Mouse (Mus musculus) midbrain, embryonic 12.5 days (tissue): Measurements from ENCODE around the gene Rhof. TPM values are rescaled to one million over a fixed set of nuclear protein-coding genes. Genes with fewer than 3 reads are reported as not detected.

ENCODE experiments used
- ATAC-seq: fragments of 200-750 bp; cut with Nextera tagmentation; 2 replicates; pipeline ENCODE4 v1.8.0; 2017; ENCODE audit warnings: low read depth, moderate TSS enrichment, moderate library complexity; ENCODE audit not compliant: low FRiP score
- H3K27ac ChIP-seq: fragments of 300-500 bp; sonication (generic); replicated peaks from 2 replicates; pipeline ENCODE4 v1.5.1; 2016; ENCODE audit warnings: mild to moderate bottlenecking
- H3K27me3 ChIP-seq: fragments of 300-500 bp; sonication (generic); 2 replicates; pipeline ENCODE4 v1.6.1; 2016; ENCODE audit warnings: mild to moderate bottlenecking
- H3K36me3 ChIP-seq: fragments of 300-500 bp; sonication (generic); 2 replicates; pipeline ENCODE4 v1.6.1; 2016
- H3K4me1 ChIP-seq: fragments of 300-500 bp; sonication (generic); 2 replicates; pipeline ENCODE4 v1.6.1; 2016
- H3K4me2 ChIP-seq: fragments of 300-500 bp; sonication (generic); replicated peaks from 2 replicates; pipeline ENCODE4 v1.6.1; 2016; ENCODE audit warnings: mild to moderate bottlenecking, moderate library complexity
- H3K4me3 ChIP-seq: fragments of 300-500 bp; sonication (generic); 2 replicates; pipeline ENCODE4 v1.5.1; 2016; ENCODE audit warnings: mild to moderate bottlenecking
- H3K9ac ChIP-seq: fragments of 300-500 bp; sonication (generic); replicated peaks from 2 replicates; pipeline ENCODE4 v1.6.1; 2016; ENCODE audit warnings: mild to moderate bottlenecking, moderate library complexity
- H3K9me3 ChIP-seq: fragments of 300-500 bp; sonication (generic); 2 replicates; pipeline ENCODE4 v1.6.1; 2016; ENCODE audit warnings: mild to moderate bottlenecking
- WGBS: fragments of 180-500 bp; shearing (Covaris S2); methylation state at CpG from one replicate; pipeline ENCODE4 v1.1.7; 2016; 5-methylcytosine and 5-hydroxymethylcytosine counted together
- polyA plus RNA-seq: library from polyadenylated mRNA; unstranded; fragments of >200 nt; fragmentation: Nextera tagmentation; extraction: Ambion mirVana; gene quantifications from 2 replicates; pipeline ENCODE4 v1.2.1, GENCODE M21; 2016

Gene Rhof
- polyA plus RNA-seq, 1 experiment from 2014 or later: 2.4 TPM

DNA sequence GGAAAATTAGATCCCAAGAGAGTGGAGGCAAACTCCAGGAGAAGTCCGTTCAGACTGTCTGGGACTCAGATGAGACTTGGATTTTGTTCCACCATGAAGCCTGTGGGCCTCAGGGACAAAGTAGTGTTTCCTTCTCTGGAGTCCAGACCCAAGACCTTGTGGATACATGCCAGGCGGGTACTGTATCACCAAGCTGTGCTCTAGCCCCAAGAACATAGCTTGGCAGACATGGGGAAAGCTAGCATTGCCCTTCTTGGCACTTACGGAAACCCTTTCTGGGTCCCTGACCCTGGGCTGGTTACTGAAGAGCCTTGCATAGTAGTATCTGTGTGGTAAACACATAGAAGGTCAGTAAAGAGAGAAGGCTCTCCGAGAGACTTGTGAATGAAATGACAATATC lies 27.0 kb upstream of the Rhof start:
- Histone ChIP-seq H3K4me3 (no peak overlapping the region), H3K36me3 (peaks cover 88% of the 10 kb centered on the region), H3K9me3 (no peaks in the 10 kb centered on the region), H3K27me3 (no peaks in the 10 kb centered on the region), H3K9ac (no peak overlapping the region), H3K4me2 (no peak overlapping the region), H3K27ac (no peak overlapping the region), H3K4me1 (no peaks in the 10 kb centered on the region)
- 92% methylated on average over 4 of the region's 4 CpGs for WGBS
- no peak for ATAC-seq

DNA sequence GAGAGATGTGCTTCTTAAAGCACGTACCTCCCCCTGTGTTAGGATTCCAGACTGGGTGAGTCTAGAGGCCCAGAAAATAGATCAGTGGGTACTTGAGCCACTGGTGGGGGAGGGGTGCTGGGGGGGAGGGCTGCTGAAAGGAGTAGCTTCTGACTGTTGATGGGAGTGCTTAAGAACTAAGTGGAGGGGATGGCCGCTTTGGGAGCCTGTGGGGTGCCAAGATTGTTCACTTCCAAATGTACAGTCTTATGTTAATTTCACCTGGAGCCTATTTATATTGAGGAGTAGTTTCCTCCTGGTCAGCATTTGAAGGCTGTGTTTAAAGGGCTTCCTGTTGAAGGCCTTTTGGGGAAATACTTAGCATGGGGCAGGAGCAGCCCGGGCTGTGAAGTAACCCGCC lies 25.5 kb upstream of the Rhof start:
- no peak overlapping the region for H3K9ac ChIP-seq
- H3K9me3 ChIP-seq: no peaks in the 10 kb centered on the region
- no peaks in the 10 kb centered on the region for H3K4me1 ChIP-seq
- no peak overlapping the region for H3K4me3 ChIP-seq
- H3K4me2 ChIP-seq: no peak overlapping the region
- no peak overlapping the region for H3K27ac ChIP-seq
- peaks cover 88% of the 10 kb centered on the region for H3K36me3 ChIP-seq
- H3K27me3 ChIP-seq: no peaks in the 10 kb centered on the region
- WGBS: 91% methylated on average over 4 of the region's 4 CpGs
- ATAC-seq: no peak

DNA sequence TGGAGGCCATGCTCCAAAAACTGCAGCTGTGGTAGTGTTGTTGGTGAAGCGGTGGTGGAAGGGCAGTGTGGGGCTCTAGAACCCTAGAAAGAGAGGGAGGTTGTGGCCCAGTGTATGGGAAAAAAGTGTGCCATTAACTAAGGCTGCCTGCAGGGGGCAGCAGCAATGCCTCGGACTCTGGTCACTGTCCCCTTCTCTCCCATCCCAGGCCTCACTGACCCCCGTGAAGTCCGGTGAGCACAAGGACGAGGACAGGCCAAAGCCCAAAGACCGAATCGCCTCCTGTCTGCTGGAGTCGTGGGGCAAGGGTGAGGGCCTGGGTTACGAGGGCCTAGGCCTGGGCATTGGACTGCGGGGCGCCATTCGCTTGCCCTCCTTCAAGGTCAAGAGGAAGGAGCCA lies 24.3 kb upstream of the Rhof start:
- Histone ChIP-seq H3K4me1 (no peaks in the 10 kb centered on the region), H3K27me3 (no peaks in the 10 kb centered on the region), H3K36me3 (peaks cover 88% of the 10 kb centered on the region), H3K27ac (no peak overlapping the region), H3K9ac (no peak overlapping the region), H3K4me2 (no peak overlapping the region), H3K4me3 (no peak overlapping the region), H3K9me3 (no peaks in the 10 kb centered on the region)
- ATAC-seq: no peak
- WGBS: 86% methylated on average over 12 of the region's 12 CpGs

DNA sequence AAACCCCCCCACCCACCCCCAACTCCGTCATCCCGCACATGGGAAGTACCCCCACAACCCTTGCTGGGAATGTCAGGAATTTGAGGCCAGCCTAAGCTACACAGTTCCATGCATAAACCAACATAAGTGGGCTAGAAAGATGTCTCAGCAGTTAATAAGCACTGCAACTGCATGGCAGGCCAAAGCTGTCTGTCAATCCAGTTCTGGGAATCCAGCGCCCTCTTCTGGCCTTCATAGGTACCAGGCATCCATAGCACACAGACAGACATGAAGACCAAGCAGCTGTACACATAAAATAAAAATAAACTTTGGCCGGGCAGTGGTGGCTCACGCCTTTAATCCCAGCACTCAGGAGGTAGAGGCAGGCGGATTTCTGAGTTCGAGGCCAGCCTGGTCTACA lies 22.9 kb upstream of the Rhof start:
- Histone ChIP-seq H3K4me3 (no peak overlapping the region), H3K36me3 (peaks cover 80% of the 10 kb centered on the region)
- 55% methylated on average over 7 of the region's 7 CpGs for WGBS

DNA sequence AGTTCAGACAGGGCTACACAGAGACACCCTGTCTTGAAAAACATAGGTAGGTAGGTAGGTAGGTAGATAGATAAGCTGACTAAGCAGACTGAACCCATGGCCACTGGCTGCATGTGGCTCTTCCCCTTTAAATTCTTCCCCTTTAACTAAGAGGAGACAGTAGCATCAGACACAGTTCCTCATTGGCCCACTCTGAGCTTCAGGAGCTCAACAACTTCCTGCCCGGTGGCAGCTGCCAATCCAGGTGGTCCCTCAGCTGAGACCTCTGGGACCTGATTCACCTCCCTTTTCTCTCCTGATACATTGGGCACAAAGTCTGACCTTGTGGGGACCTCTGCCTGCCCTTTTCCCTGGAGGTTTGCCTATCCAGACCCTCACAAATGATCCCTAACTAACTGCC lies 20.4 kb upstream of the Rhof start:
- no peak overlapping the region for H3K4me3 ChIP-seq
- H3K27me3 ChIP-seq: no peaks in the 10 kb centered on the region
- no peak overlapping the region for H3K27ac ChIP-seq
- no peaks in the 10 kb centered on the region for H3K9me3 ChIP-seq
- 71% methylated on average over 1 of the region's 1 CpGs for WGBS
- H3K36me3 ChIP-seq: peaks cover 70% of the 10 kb centered on the region
- no peak overlapping the region for H3K4me2 ChIP-seq
- H3K9ac ChIP-seq: no peak overlapping the region
- H3K4me1 ChIP-seq: peaks cover 36% of the 10 kb centered on the region
- no peak for ATAC-seq

More for the DNA sequence above, 22.9 kb upstream of the Rhof start:
- Histone ChIP-seq H3K4me2 (no peak overlapping the region), H3K27me3 (no peaks in the 10 kb centered on the region), H3K27ac (no peak overlapping the region), H3K4me1 (peaks cover 11% of the 10 kb centered on the region), H3K9ac (no peak overlapping the region), H3K9me3 (no peaks in the 10 kb centered on the region)
- ATAC-seq: no peak

DNA sequence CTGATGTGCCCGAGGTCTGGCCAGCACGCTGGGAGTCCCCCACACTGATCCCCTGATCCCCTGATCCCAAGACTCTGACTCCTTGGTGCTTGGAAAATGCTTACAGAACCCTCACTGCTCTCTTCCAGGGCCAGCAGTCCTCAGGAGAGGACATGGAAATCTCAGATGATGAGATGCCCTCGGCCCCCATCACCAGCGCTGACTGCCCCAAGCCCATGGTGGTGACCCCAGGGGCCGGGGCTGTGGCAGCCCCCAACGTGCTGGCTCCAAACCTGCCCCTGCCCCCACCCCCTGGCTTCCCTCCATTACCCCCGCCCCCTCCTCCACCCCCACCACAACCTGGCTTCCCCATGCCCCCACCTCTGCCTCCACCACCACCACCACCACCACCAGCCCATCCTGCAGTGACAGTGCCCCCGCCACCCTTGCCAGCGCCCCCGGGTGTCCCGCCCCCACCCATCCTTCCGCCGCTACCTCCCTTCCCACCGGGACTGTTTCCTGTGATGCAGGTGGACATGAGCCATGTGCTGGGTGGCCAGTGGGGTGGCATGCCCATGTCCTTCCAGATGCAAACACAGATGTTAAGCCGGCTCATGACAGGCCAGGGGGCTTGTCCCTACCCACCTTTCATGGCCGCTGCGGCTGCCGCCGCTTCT lies 19.3 kb upstream of the Rhof start:
- Histone ChIP-seq H3K27me3 (no peaks in the 10 kb centered on the region), H3K36me3 (peaks cover 70% of the 10 kb centered on the region), H3K9ac (no peak overlapping the region), H3K4me1 (peaks cover 38% of the 10 kb centered on the region), H3K27ac (no peak overlapping the region), H3K9me3 (no peaks in the 10 kb centered on the region), H3K4me3 (no peak overlapping the region), H3K4me2 (no peak overlapping the region)
- ATAC-seq: no peak
- 95% methylated on average over 18 of the region's 19 CpGs for WGBS

DNA sequence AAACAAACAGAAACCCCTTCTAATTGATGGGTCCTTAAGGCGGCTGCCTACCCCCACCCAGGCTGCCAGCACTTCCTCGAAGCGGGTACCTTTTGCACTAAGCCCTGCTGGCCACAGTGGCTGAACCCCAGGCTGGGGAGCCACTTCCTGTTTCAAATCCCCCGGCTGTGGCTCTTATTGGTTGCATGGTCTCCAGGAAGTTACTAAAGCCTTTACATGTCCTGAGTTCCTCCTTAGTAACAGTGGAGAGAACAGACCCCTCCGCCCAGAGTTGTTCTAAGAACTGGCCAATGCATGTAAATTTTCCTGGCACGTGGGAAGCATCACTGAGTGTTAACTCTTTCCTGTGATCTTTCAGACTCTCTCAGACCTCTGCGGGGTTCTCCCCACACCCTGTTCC lies 18.6 kb upstream of the Rhof start:
- H3K4me2 ChIP-seq: peak overlapping the region; percentile 54
- no peaks in the 10 kb centered on the region for H3K27me3 ChIP-seq
- H3K9ac ChIP-seq: peak overlapping the region; percentile 39; the same call in 1 of the 2 replicates
- 47% methylated on average over 7 of the region's 7 CpGs for WGBS
- no peaks in the 10 kb centered on the region for H3K9me3 ChIP-seq
- ATAC-seq: no peak
- H3K4me1 ChIP-seq: peaks cover 44% of the 10 kb centered on the region
- no peak overlapping the region for H3K27ac ChIP-seq
- peak overlapping the region; percentile 40 for H3K4me3 ChIP-seq
- H3K36me3 ChIP-seq: peaks cover 74% of the 10 kb centered on the region

DNA sequence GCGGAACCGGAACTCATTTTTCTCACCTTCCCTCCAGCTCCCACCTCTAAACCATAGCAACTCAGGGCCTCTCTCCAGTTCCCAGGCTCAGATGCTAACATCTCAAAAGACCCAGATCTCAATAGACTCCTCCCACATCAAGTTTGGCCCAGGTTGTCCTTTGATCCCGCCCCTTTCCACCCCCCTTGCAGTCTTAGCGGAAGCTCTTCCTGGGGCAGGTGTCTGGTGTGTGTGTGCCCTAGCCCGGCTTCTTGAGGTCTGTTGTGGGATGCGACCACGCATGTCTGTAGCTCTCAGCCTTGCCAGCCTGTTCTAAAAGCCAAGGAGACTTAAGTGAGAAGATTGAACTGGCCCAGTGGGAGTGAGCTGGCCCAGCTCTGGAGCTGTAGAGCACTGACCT lies 18.1 kb upstream of the Rhof start:
- peak overlapping the region; percentile 54 for H3K4me2 ChIP-seq
- H3K36me3 ChIP-seq: peaks cover 77% of the 10 kb centered on the region
- H3K27me3 ChIP-seq: no peaks in the 10 kb centered on the region
- peaks cover 48% of the 10 kb centered on the region for H3K4me1 ChIP-seq
- no peak for ATAC-seq
- H3K4me3 ChIP-seq: peak overlapping the region; percentile 40
- no peaks in the 10 kb centered on the region for H3K9me3 ChIP-seq
- H3K27ac ChIP-seq: no peak overlapping the region
- peak overlapping the region; percentile 39 for H3K9ac ChIP-seq
- WGBS: 54% methylated on average over 7 of the region's 7 CpGs

DNA sequence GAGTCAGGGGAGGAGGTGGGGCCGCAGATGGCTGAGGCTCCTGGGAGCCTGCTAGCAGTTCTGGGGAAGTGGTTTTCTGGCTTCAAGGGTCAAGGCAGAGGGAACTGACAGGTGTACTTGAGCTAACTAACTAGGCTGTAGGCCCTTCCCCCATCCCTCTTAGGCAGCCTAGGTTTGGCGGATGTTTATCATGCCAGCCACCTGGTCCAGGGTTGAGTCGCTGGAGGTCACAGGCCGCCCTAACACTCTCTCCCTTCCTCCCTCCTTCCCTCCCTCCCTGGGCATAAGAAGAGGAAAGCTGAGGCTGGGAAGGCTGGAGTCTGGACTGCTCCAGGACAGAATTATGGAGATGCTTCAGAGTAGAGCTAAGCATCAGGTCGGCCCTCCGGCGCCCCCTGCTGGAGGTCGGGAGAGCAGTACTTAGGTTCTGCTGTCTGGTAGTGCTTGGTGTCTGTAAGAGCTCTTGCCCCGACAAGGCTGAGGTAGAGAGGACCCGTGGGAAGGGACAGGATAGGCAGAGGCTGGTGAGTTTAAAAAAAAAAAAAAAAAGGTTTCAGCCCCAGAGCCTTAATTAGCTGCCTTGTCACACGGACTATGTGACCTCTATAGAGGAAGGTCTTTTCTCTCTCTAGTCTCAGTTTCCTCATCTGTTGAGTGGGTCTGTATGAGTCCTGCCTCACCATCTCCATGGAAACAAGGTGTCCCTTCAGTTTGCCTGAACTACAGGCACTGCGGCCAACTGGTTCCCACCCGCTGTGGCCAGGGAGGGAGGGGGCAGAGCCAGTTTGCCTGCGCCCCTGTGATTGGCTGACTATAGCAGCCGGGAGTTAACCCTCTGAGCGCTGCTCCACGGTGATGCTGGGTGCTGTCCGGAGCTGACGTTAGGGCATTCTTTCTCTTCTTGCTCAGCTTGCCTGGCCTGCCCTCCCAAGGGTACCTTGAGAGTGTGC lies 17.2 kb upstream of the Rhof start:
- Histone ChIP-seq H3K27ac (peak overlapping the region; percentile 57; the same call in 1 of the 2 replicates), H3K4me1 (peaks cover 57% of the 10 kb centered on the region), H3K9ac (peak overlapping the region; percentile 39; the same call in 1 of the 2 replicates)

DNA sequence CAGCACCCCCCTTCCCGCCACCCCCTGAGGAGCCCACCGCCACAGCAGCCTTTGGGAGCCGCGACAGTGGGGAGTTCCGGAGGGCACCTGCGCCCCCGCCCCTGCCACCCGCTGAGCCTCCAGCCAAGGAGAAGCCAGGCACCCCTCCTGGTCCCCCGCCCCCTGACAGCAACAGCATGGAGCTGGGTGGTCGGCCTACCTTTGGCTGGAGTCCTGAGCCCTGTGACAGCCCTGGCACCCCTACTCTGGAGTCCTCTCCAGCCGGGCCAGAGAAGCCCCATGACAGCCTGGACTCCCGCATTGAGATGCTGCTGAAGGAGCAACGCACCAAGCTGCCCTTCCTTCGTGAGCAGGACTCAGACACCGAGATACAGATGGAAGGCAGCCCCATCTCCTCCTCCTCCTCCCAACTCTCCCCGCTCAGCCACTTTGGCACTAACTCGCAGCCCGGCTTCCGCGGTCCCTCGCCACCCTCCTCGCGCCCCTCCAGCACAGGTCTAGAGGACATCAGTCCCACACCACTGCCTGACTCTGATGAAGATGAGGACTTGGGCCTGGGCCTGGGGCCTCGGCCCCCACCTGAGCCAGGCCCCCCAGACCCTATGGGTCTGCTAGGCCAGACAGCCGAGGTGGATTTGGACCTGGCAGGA lies 15.7 kb upstream of the Rhof start:
- ATAC-seq: no peak
- H3K4me1 ChIP-seq: peaks cover 72% of the 10 kb centered on the region
- no peaks in the 10 kb centered on the region for H3K9me3 ChIP-seq
- H3K9ac ChIP-seq: peak overlapping the region; percentile 32; the same call in 1 of the 2 replicates
- 0 out of 2 replicates have a peak overlapping the region, but pooled peaks have one; percentile 0 for H3K4me3 ChIP-seq
- peaks cover 56% of the 10 kb centered on the region for H3K36me3 ChIP-seq
- 85% methylated on average over 25 of the region's 25 CpGs for WGBS
- peak overlapping the region; percentile 1; the same call in 1 of the 2 replicates for H3K27ac ChIP-seq
- H3K4me2 ChIP-seq: no peak overlapping the region
- H3K27me3 ChIP-seq: no peaks in the 10 kb centered on the region

More for the DNA sequence above, 17.2 kb upstream of the Rhof start:
- H3K36me3 ChIP-seq: peaks cover 71% of the 10 kb centered on the region
- no peaks in the 10 kb centered on the region for H3K9me3 ChIP-seq
- peak; percentile 85 for ATAC-seq
- H3K4me3 ChIP-seq: peak overlapping the region; percentile 40
- WGBS: 10% methylated on average over 19 of the region's 19 CpGs
- no peaks in the 10 kb centered on the region for H3K27me3 ChIP-seq
- H3K4me2 ChIP-seq: peak overlapping the region; percentile 54

DNA sequence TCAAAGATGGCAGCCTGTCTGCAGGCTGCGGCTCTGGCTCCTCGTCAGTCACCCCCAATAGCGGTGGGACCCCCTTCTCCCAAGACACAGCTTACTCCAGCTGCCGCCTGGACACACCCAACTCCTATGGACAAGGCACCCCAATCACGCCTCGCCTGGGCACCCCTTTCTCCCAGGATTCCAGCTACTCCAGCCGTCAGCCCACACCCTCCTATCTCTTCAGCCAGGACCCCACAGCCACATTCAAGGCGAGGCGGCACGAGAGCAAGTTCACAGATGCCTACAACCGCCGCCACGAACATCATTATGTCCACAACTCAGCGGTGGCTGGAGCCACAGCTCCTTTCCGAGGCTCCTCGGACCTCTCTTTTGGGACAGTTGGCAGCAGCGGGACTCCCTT lies 15.1 kb upstream of the Rhof start:
- no peaks in the 10 kb centered on the region for H3K27me3 ChIP-seq
- peaks cover 73% of the 10 kb centered on the region for H3K4me1 ChIP-seq
- H3K4me2 ChIP-seq: no peak overlapping the region
- H3K9ac ChIP-seq: no peak overlapping the region
- ATAC-seq: no peak
- H3K36me3 ChIP-seq: peaks cover 50% of the 10 kb centered on the region
- H3K9me3 ChIP-seq: no peaks in the 10 kb centered on the region
- no peak overlapping the region for H3K4me3 ChIP-seq
- 83% methylated on average over 17 of the region's 17 CpGs for WGBS
- no peak overlapping the region for H3K27ac ChIP-seq

DNA sequence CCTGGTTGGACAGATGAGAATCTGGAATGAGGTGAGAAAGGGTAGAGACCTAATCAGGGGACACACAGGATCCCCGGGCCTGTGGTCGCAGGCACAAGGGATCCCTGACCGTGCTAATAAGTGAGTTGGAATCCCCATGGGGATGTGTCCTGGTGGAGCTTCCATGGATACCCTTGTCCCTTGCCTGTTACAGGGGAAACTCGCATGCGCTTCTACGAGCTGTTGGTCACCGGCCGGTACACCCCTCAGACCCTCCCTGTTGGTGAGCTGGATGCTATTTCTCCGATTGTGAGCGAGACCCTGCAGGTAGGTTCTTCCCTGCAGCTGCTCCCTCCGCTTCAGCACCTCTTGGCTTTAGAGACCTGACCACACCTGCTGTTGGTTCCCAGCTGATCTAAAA lies 13.9 kb upstream of the Rhof start:
- Histone ChIP-seq H3K9me3 (no peaks in the 10 kb centered on the region), H3K4me3 (0 out of 2 replicates have a peak overlapping the region, but pooled peaks have one; percentile 9), H3K27me3 (no peaks in the 10 kb centered on the region), H3K9ac (no peak overlapping the region), H3K27ac (no peak overlapping the region), H3K36me3 (peaks cover 38% of the 10 kb centered on the region), H3K4me1 (peaks cover 71% of the 10 kb centered on the region), H3K4me2 (no peak overlapping the region)
- ATAC-seq: no peak
- 84% methylated on average over 11 of the region's 11 CpGs for WGBS
